Mouse (Mus musculus): Measurements from ENCODE around the gene Hoxa10.

The Hoxa10 gene

GRCm38 (mm10) chr6:52262463-52263320 lies 22.0 kb upstream of the Hoxa10 start:
- DNase-seq (ENCODE audit: low read depth, low spot score) = peak; percentile 67

GRCm38 (mm10) chr6:52261751-52262462 lies 21.3 kb upstream of the Hoxa10 start:
- DNase-seq (ENCODE audit: low read depth, low spot score) = no peak

- DNase-seq (ENCODE audit: low read depth, low spot score) = peak; percentile 68
Measured at GRCm38 (mm10) chr6:52260654-52261575, 20.3 kb upstream of the Hoxa10 start, which contains the start of gene Hoxa13. Gene Hoxa13, minus strand, starts transcription at chr6:52260880.

- no peak for DNase-seq (ENCODE audit: low read depth, low spot score)
Measured at GRCm38 (mm10) chr6:52259811-52260261, 19.2 kb upstream of the Hoxa10 start.

GRCm38 (mm10) chr6:52259081-52259790 lies 18.6 kb upstream of the Hoxa10 start:
- DNase-seq (ENCODE audit: low read depth, low spot score) = peak; percentile 60

- DNase-seq (ENCODE audit: low read depth, low spot score) = peak; percentile 85
Measured at GRCm38 (mm10) chr6:52256956-52257355, 16.3 kb upstream of the Hoxa10 start.

- no peak for DNase-seq (ENCODE audit: low read depth, low spot score)
Measured at GRCm38 (mm10) chr6:52253511-52254500, 13.2 kb upstream of the Hoxa10 start.

- peak; percentile 64 for DNase-seq (ENCODE audit: low read depth, low spot score)
Measured at GRCm38 (mm10) chr6:52252775-52253376, 12.2 kb upstream of the Hoxa10 start.

- DNase-seq (ENCODE audit: low read depth, low spot score) = peak; percentile 41
Measured at GRCm38 (mm10) chr6:52252016-52252774, 11.5 kb upstream of the Hoxa10 start.

- peak; percentile 4 for DNase-seq (ENCODE audit: low read depth, low spot score)
Measured at GRCm38 (mm10) chr6:52251177-52251879, 10.7 kb upstream of the Hoxa10 start.

- DNase-seq (ENCODE audit: low read depth, low spot score) = peak; percentile 36
Measured at GRCm38 (mm10) chr6:52249826-52250225, 9.2 kb upstream of the Hoxa10 start.

- peak; percentile 67 for DNase-seq (ENCODE audit: low read depth, low spot score)
Measured at GRCm38 (mm10) chr6:52249415-52249738, 8.7 kb upstream of the Hoxa10 start.

- DNase-seq (ENCODE audit: low read depth, low spot score) = peak; percentile 52
Measured at GRCm38 (mm10) chr6:52248638-52249414, 8.2 kb upstream of the Hoxa10 start.

GRCm38 (mm10) chr6:52247766-52248637 lies 7.3 kb upstream of the Hoxa10 start:
- DNase-seq (ENCODE audit: low read depth, low spot score) = peak; percentile 59

- DNase-seq (ENCODE audit: low read depth, low spot score) = peak; percentile 25
Measured at GRCm38 (mm10) chr6:52246916-52247315, 6.3 kb upstream of the Hoxa10 start.

- DNase-seq (ENCODE audit: low read depth, low spot score) = peak; percentile 64
Measured at GRCm38 (mm10) chr6:52246403-52246803, 5.7 kb upstream of the Hoxa10 start.

Measured in ES-CJ7 (cell line).